Mouse (Mus musculus) hindbrain, embryonic 16.5 days (tissue): ENCODE measurements around the gene D430019H16Rik. TPM values are rescaled to one million over a fixed set of nuclear protein-coding genes. Genes with fewer than 3 reads are reported as not detected.
A peak's percentile ranks its signal among the peaks of the same experiment; 100 is the strongest.

ENCODE experiments used
- ATAC-seq: fragments of 200-750 bp; cut with Nextera tagmentation; 2 replicates; pipeline ENCODE4 v1.8.0; 2017; ENCODE audit warnings: moderate TSS enrichment, moderate library complexity
- H3K27ac ChIP-seq: fragments of 300-500 bp; sonication (generic); 2 replicates; pipeline ENCODE4 v1.5.1; 2014; ENCODE audit warnings: low read depth, mild to moderate bottlenecking, control low read depth, low read length, moderate library complexity
- H3K27me3 ChIP-seq: fragments of 300-500 bp; sonication (generic); replicated peaks from 2 replicates; pipeline ENCODE4 v1.6.1; 2014; ENCODE audit warnings: low read length; ENCODE audit not compliant: control insufficient read depth, insufficient read depth
- H3K36me3 ChIP-seq: fragments of 300-500 bp; sonication (generic); 2 replicates; pipeline ENCODE4 v1.6.1; 2014; ENCODE audit warnings: mild to moderate bottlenecking, low read length, moderate library complexity, mixed read lengths; ENCODE audit not compliant: control insufficient read depth, insufficient read depth
- H3K4me1 ChIP-seq: fragments of 300-500 bp; sonication (generic); 2 replicates; pipeline ENCODE4 v1.6.1; 2014; ENCODE audit warnings: low read depth, low read length; ENCODE audit not compliant: control insufficient read depth, insufficient read depth
- H3K4me2 ChIP-seq: fragments of 300-500 bp; sonication (generic); 2 replicates; pipeline ENCODE4 v1.6.1; 2014; ENCODE audit warnings: mild to moderate bottlenecking, low read length, control low read depth, moderate library complexity
- H3K4me3 ChIP-seq: fragments of 300-500 bp; sonication (generic); 2 replicates; pipeline ENCODE4 v1.5.1; 2014; ENCODE audit warnings: mild to moderate bottlenecking, low read length, control low read depth, moderate library complexity
- H3K9ac ChIP-seq: fragments of 300-500 bp; sonication (generic); 2 replicates; pipeline ENCODE4 v1.6.1; 2014; ENCODE audit warnings: low read depth, mild to moderate bottlenecking, control low read depth, low read length, moderate library complexity
- H3K9me3 ChIP-seq: fragments of 300-500 bp; sonication (generic); 2 replicates; pipeline ENCODE4 v1.6.1; 2014; ENCODE audit warnings: mild to moderate bottlenecking, low read length, moderate library complexity; ENCODE audit not compliant: control insufficient read depth
- WGBS: fragments of 180-500 bp; shearing (Covaris S2); extraction: QIAGEN DNeasy Blood & Tissue Kit; methylation state at CpG from one replicate; pipeline ENCODE4 v1.1.7; 2014; 5-methylcytosine and 5-hydroxymethylcytosine counted together
- polyA plus RNA-seq: library from polyadenylated mRNA; unstranded; fragments of >200 nt; fragmentation: Nextera tagmentation; extraction: Ambion mirVana; gene quantifications from 2 replicates; pipeline ENCODE4 v1.2.1, GENCODE M21; 2015

Gene D430019H16Rik
- polyA plus RNA-seq, 1 experiment from 2014 or later: 10.8 TPM

DNA sequence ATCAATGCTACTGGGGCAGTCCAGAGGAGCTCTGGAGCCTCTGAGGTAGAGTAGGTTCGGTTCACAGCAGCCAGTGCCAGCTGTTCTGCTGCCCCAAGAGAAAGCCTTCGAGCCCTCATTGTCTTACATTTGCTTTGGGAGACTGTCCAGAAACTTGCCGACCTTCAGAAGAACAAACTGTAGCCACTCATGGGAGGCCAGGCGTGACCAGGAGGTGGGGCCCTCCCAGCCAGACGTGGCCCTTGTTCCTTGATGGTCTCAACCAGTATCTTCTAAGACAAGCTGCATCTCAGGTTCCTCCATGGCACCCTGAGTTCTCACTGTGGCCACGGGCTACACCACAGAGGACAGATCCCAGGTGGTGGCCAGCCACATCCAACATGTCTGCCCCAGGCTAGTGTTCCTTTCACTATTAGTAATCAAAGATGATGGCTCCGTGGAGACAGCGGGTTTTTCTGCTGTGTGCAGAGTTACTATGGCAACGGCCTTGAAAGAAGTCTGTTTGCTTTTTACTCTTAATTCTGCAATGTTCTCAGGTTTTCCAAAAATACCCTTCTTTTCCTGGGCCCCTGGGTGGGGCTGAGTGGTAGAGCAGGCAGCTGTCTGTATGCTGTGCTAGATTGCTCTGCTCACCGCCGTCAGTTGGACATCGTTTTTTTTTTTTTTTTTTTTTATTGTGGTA lies 21.7 kb downstream of the D430019H16Rik start:
- H3K4me1 ChIP-seq: peaks cover 17% of the 10 kb centered on the region
- H3K4me3 ChIP-seq: no peak overlapping the region
- H3K27ac ChIP-seq: peak overlapping the region; percentile 78
- H3K36me3 ChIP-seq: peaks cover 2% of the 10 kb centered on the region; the same call in 1 of the 2 replicates
- peak overlapping the region; percentile 8; the same call in 1 of the 2 replicates for H3K9ac ChIP-seq
- 48% methylated on average over 12 of the region's 12 CpGs for WGBS
- no peaks in the 10 kb centered on the region for H3K9me3 ChIP-seq
- H3K27me3 ChIP-seq: no peaks in the 10 kb centered on the region
- no peak overlapping the region; the same call in 1 of the 2 replicates for H3K4me2 ChIP-seq
- ATAC-seq: peak; percentile 69

- Histone ChIP-seq H3K4me2 (peak overlapping the region; percentile 26; the same call in 1 of the 2 replicates), H3K9ac (no peak overlapping the region)
- WGBS: 51% methylated on average over 9 of the region's 9 CpGs
Observed at GRCm38 (mm10) chr12:105476453-105476852, 22.8 kb downstream of the D430019H16Rik start.

GRCm38 (mm10) chr12:105476993-105477392 lies 23.3 kb downstream of the D430019H16Rik start:
- peaks cover 2% of the 10 kb centered on the region; the same call in 1 of the 2 replicates for H3K36me3 ChIP-seq
- ATAC-seq: no peak
- H3K9ac ChIP-seq: no peak overlapping the region
- H3K4me2 ChIP-seq: no peak overlapping the region
- H3K9me3 ChIP-seq: no peaks in the 10 kb centered on the region
- H3K27me3 ChIP-seq: no peaks in the 10 kb centered on the region
- H3K4me1 ChIP-seq: peaks cover 17% of the 10 kb centered on the region
- 71% methylated on average over 9 of the region's 9 CpGs for WGBS
- H3K27ac ChIP-seq: no peak overlapping the region
- H3K4me3 ChIP-seq: no peak overlapping the region

More at GRCm38 (mm10) chr12:105476453-105476852, 22.8 kb downstream of the D430019H16Rik start:
- H3K9me3 ChIP-seq: no peaks in the 10 kb centered on the region
- H3K27ac ChIP-seq: peak overlapping the region; percentile 78
- no peaks in the 10 kb centered on the region for H3K27me3 ChIP-seq
- H3K4me1 ChIP-seq: peaks cover 17% of the 10 kb centered on the region
- peaks cover 2% of the 10 kb centered on the region; the same call in 1 of the 2 replicates for H3K36me3 ChIP-seq
- no peak overlapping the region for H3K4me3 ChIP-seq
- ATAC-seq: no peak; the same call in 1 of the 2 replicates

DNA sequence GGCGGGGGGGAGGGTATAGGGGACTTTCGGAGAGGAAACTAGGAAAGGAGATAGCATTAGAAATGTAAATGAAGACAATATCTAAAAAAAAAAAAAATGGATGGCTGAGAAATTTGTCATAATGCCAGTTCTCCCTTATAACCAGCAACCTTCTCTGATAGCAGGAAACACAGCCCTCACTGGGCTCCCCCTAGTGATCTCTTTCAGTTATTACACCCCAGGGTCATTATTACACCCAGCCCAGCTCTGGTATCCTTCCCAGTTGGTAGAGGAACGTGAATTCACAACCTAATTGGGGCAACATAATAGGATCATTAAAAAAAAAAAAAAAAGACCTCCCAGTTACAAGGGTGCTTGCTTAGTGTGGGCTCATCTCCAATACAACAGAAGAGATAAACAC lies 29.8 kb downstream of the D430019H16Rik start:
- 0 out of 2 replicates have a peak, but pooled peaks have one; percentile 16 for ATAC-seq
- 0 out of 2 replicates have a peak, but pooled peaks cover 3% of the 10 kb centered on the region for H3K36me3 ChIP-seq
- H3K9ac ChIP-seq: no peak overlapping the region
- H3K4me2 ChIP-seq: no peak overlapping the region
- no peaks in the 10 kb centered on the region for H3K27me3 ChIP-seq
- H3K4me3 ChIP-seq: no peak overlapping the region
- H3K9me3 ChIP-seq: no peaks in the 10 kb centered on the region
- WGBS: 52% methylated on average over 3 of the region's 3 CpGs
- no peaks in the 10 kb centered on the region for H3K4me1 ChIP-seq
- H3K27ac ChIP-seq: no peak overlapping the region

DNA sequence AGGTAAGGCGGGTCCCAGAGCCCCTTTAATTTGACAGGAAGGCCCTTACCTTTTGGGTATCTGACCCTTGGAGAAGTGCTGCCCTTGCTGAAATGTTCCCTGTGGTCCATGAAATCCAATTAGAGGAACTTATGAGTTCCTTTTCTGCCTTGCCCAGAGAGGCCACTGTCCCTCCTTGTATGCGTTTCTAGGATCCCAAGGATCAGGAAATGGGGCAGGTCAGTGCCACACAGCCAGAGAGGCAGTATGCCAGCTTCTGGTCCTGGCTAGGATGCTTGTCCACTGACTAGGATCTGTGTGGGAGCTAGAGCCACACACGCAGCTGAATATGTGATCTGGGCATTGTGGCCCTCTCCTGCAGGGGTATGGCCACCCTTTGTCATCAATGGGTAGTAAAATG lies 36.6 kb downstream of the D430019H16Rik start:
- no peaks in the 10 kb centered on the region for H3K4me1 ChIP-seq
- no peak overlapping the region for H3K4me3 ChIP-seq
- no peak overlapping the region for H3K9ac ChIP-seq
- H3K9me3 ChIP-seq: no peaks in the 10 kb centered on the region
- peaks cover 6% of the 10 kb centered on the region; the same call in 1 of the 2 replicates for H3K36me3 ChIP-seq
- ATAC-seq: no peak
- no peak overlapping the region for H3K27ac ChIP-seq
- no peak overlapping the region for H3K4me2 ChIP-seq
- WGBS: 91% methylated on average over 3 of the region's 3 CpGs
- no peaks in the 10 kb centered on the region for H3K27me3 ChIP-seq

GRCm38 (mm10) chr12:105490794-105491193 lies 37.1 kb downstream of the D430019H16Rik start:
- H3K9me3 ChIP-seq: no peaks in the 10 kb centered on the region
- no peaks in the 10 kb centered on the region for H3K27me3 ChIP-seq
- ATAC-seq: no peak
- no peak overlapping the region for H3K9ac ChIP-seq
- H3K36me3 ChIP-seq: peaks cover 6% of the 10 kb centered on the region; the same call in 1 of the 2 replicates
- no peak overlapping the region for H3K27ac ChIP-seq
- WGBS: 85% methylated on average over 6 of the region's 6 CpGs
- H3K4me3 ChIP-seq: no peak overlapping the region
- no peaks in the 10 kb centered on the region for H3K4me1 ChIP-seq
- no peak overlapping the region for H3K4me2 ChIP-seq

DNA sequence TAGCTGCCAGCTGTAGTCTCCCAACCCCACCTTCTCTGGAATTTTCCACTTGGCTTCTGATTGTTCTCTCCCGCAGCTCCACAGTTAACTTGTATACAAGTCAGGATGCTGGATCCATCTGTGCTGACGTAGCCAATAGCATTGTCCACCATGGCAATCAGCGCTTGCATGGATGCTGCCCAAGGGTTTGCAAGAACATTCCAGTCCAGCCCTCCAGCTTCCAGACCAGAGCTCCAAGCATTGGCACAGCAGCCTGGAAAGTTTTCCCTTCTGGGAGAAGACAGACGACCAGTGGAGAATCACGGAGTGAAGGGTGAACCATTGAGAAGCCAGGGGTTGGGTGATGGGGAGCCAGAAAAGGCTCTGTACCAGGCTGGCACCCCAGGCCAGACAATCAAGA lies 41.1 kb downstream of the D430019H16Rik start:
- H3K4me2 ChIP-seq: no peak overlapping the region
- no peaks in the 10 kb centered on the region for H3K27me3 ChIP-seq
- no peak overlapping the region for H3K9ac ChIP-seq
- no peak for ATAC-seq
- 79% methylated on average over 5 of the region's 5 CpGs for WGBS
- H3K36me3 ChIP-seq: peaks cover 2% of the 10 kb centered on the region; the same call in 1 of the 2 replicates
- no peaks in the 10 kb centered on the region for H3K9me3 ChIP-seq
- no peak overlapping the region for H3K4me3 ChIP-seq
- H3K4me1 ChIP-seq: no peaks in the 10 kb centered on the region
- H3K27ac ChIP-seq: no peak overlapping the region

GRCm38 (mm10) chr12:105497894-105498293 lies 44.2 kb downstream of the D430019H16Rik start:
- Histone ChIP-seq H3K4me2 (no peak overlapping the region), H3K9me3 (no peaks in the 10 kb centered on the region), H3K4me3 (no peak overlapping the region), H3K27me3 (no peaks in the 10 kb centered on the region), H3K36me3 (no peaks in the 10 kb centered on the region), H3K4me1 (no peaks in the 10 kb centered on the region; the same call in 1 of the 2 replicates), H3K27ac (no peak overlapping the region), H3K9ac (no peak overlapping the region)
- 16% methylated on average over 6 of the region's 6 CpGs for WGBS
- ATAC-seq: peak; percentile 75

DNA sequence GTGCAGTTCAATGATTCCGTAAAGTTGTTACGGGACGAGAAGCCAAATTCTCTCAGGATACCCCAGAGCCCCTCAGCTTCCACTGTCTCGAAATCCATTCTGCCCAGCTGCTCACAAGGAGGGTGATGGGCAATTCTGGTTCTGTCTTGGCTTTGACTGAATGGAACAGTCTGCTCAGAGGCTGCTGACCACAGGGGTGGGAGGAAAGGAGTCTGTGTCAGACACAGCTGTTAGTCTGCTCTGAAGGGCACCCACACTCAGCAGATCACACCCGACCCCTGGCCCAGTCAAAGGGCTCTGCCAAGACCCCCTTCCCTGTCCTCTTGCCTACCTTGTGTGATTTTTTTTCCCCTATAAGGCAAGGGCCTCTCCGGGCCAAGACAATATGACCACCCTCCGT lies 44.8 kb downstream of the D430019H16Rik start:
- Histone ChIP-seq H3K9ac (no peak overlapping the region), H3K27ac (no peak overlapping the region), H3K9me3 (no peaks in the 10 kb centered on the region), H3K4me2 (no peak overlapping the region), H3K27me3 (no peaks in the 10 kb centered on the region), H3K4me3 (no peak overlapping the region), H3K36me3 (no peaks in the 10 kb centered on the region), H3K4me1 (no peaks in the 10 kb centered on the region; the same call in 1 of the 2 replicates)
- WGBS: 81% methylated on average over 7 of the region's 7 CpGs
- no peak for ATAC-seq
